Mouse (Mus musculus) erythroblast, embryonic 14.5 days (primary cell): ENCODE measurements around the gene Hist1h2an.

ENCODE experiments used
- GATA1 ChIP-seq: IDR thresholded peaks from 2 replicates; pipeline ENCODE4 v1.6.1; 2012; ENCODE audit warnings: low read length, inconsistent platforms, mixed read lengths
- TAL1 ChIP-seq: IDR thresholded peaks from 3 replicates; pipeline ENCODE4 v1.6.1; 2012; ENCODE audit warnings: low read length, inconsistent platforms, mixed read lengths

GRCm38 (mm10) chr13:21786189-21786898 is 674 bp downstream of the Hist1h2an start:
- TF ChIP-seq GATA1 (no peak), TAL1 (no peak)
